Mouse (Mus musculus): ENCODE measurements around the gene Borcs5.

- TF ChIP-seq CTCF (IDR thresholded peaks at IDR 0.05; ENCODE audit: low read depth): peak; percentile 91
- TF ChIP-seq EP300 (IDR thresholded peaks at IDR 0.05; ENCODE audit: low read depth): no peak
Measured at GRCm38 (mm10) chr6:134606949-134607746, 32.2 kb upstream of the Borcs5 start.
